Mouse (Mus musculus) neural tube, postnatal 0 days (tissue): ENCODE data around the gene Ednrb. TPM values are rescaled to one million over a fixed set of nuclear protein-coding genes. Genes with fewer than 3 reads are reported as not detected.

ENCODE experiments used
- polyA plus RNA-seq: library from polyadenylated mRNA; unstranded; fragments of >200 nt; fragmentation: Nextera tagmentation; extraction: Ambion mirVana; gene quantifications from 2 replicates; pipeline ENCODE4 v1.2.1, GENCODE M21; 2015

Ednrb gene
- polyA plus RNA-seq = 148 TPM in 2 replicates

GRCm38 (mm10) chr14:103844011-103844549 lies at the start of gene Ednrb:
TSS of gene Ednrb (minus strand) at chr14:103844402.

Other genes starting within 250 kb of the Ednrb start
- 15.8 and 18.6 TPM in 2 replicates for gene Slain1, start 194.2 kb downstream of the Ednrb start, polyA plus RNA-seq